Mouse (Mus musculus): ENCODE results near the gene Olfr191. TPM values are rescaled to one million over a fixed set of nuclear protein-coding genes. Genes with fewer than 3 reads are reported as not detected.

The Olfr191 gene
- polyA plus RNA-seq, 1 experiment: not detected

GRCm38 (mm10) chr16:59047579-59047978, 42.0 kb downstream of the Olfr191 start:
- no peak overlapping the region for H3K27ac ChIP-seq (ENCODE audit: insufficient read depth, low read length)
- no peaks in the 10 kb centered on the region for H3K4me1 ChIP-seq (ENCODE audit: control insufficient read depth, insufficient read depth, low read length)
- no peak overlapping the region for H3K4me3 ChIP-seq (ENCODE audit: low read depth, low read length)
- no peak overlapping the region for H3K9ac ChIP-seq (ENCODE audit: low read depth, poor library complexity, severe bottlenecking)
- no peaks in the 10 kb centered on the region for H3K36me3 ChIP-seq (ENCODE audit: control insufficient read depth, insufficient read depth, low read length, poor library complexity, severe bottlenecking)
- no peaks in the 10 kb centered on the region for H3K9me3 ChIP-seq (replicated peaks; ENCODE audit: control insufficient read depth, insufficient read depth, low read length, poor library complexity, severe bottlenecking)
- TF ChIP-seq CTCF (IDR thresholded peaks at IDR 0.05; ENCODE audit: low read depth, low read length) (no peak), POLR2A (IDR thresholded peaks at IDR 0.05; ENCODE audit: insufficient read depth, low read length) (no peak), EP300 (IDR thresholded peaks at IDR 0.05; ENCODE audit: insufficient read depth, low read depth, low read length) (no peak)
- H3K27me3 ChIP-seq (ENCODE audit: control insufficient read depth, insufficient read depth, low read length, poor library complexity, severe bottlenecking): no peaks in the 10 kb centered on the region

DNA sequence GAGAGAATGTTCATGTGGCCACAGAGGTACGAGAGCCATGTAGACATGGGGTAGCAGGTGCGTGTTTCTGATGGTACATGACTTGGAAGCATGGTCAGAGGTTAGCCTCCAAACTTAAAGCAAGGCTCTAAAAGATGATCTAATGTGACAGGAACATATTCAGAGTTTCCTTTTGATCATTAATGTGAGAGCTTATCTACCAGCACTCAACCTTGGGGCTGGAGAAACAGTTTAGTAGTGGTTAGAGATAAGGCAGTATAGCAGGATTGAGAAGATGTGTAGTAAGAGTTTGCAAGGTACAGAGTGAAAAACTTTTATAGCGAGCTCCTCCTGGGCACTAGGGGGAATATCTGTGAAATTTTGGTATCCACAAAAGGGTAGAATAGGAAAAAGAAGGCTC, 43.8 kb downstream of the Olfr191 start:
- no peak for TF ChIP-seq POLR2A (IDR thresholded peaks at IDR 0.05; ENCODE audit: insufficient read depth, low read length)
- no peak for TF ChIP-seq CTCF (IDR thresholded peaks at IDR 0.05; ENCODE audit: low read depth, low read length)
- no peak for TF ChIP-seq EP300 (IDR thresholded peaks at IDR 0.05; ENCODE audit: insufficient read depth, low read depth, low read length)
- no peak overlapping the region for H3K27ac ChIP-seq (ENCODE audit: insufficient read depth, low read length)

GRCm38 (mm10) chr16:59039710-59040109, 49.9 kb downstream of the Olfr191 start, which contains the start of gene Olfr187:
Gene Olfr187, minus strand, starts transcription at chr16:59039767.
- Histone ChIP-seq H3K9ac (ENCODE audit: low read depth, poor library complexity, severe bottlenecking) (no peak within 1 kb of the TSS), H3K36me3 (ENCODE audit: control insufficient read depth, insufficient read depth, low read length, poor library complexity, severe bottlenecking) (no peaks in the 10 kb centered on the region), H3K4me1 (ENCODE audit: control insufficient read depth, insufficient read depth, low read length) (no peaks in the 10 kb centered on the region), H3K27me3 (ENCODE audit: control insufficient read depth, insufficient read depth, low read length, poor library complexity, severe bottlenecking) (no peaks in the 10 kb centered on the region), H3K27ac (ENCODE audit: insufficient read depth, low read length) (no peak within 1 kb of the TSS), H3K4me3 (ENCODE audit: low read depth, low read length) (no peak within 1 kb of the TSS), H3K9me3 (replicated peaks; ENCODE audit: control insufficient read depth, insufficient read depth, low read length, poor library complexity, severe bottlenecking) (no peaks in the 10 kb centered on the region)
- TF ChIP-seq EP300 (IDR thresholded peaks at IDR 0.05; ENCODE audit: insufficient read depth, low read depth, low read length) (no peak), CTCF (IDR thresholded peaks at IDR 0.05; ENCODE audit: low read depth, low read length) (no peak), POLR2A (IDR thresholded peaks at IDR 0.05; ENCODE audit: insufficient read depth, low read length) (no peak)

More for the DNA sequence above, 43.8 kb downstream of the Olfr191 start:
- no peaks in the 10 kb centered on the region for H3K4me1 ChIP-seq (ENCODE audit: control insufficient read depth, insufficient read depth, low read length)
- H3K9ac ChIP-seq (ENCODE audit: low read depth, poor library complexity, severe bottlenecking): no peak overlapping the region
- no peaks in the 10 kb centered on the region for H3K27me3 ChIP-seq (ENCODE audit: control insufficient read depth, insufficient read depth, low read length, poor library complexity, severe bottlenecking)
- no peaks in the 10 kb centered on the region for H3K9me3 ChIP-seq (replicated peaks; ENCODE audit: control insufficient read depth, insufficient read depth, low read length, poor library complexity, severe bottlenecking)
- H3K4me3 ChIP-seq (ENCODE audit: low read depth, low read length): no peak overlapping the region
- H3K36me3 ChIP-seq (ENCODE audit: control insufficient read depth, insufficient read depth, low read length, poor library complexity, severe bottlenecking): no peaks in the 10 kb centered on the region

Other genes with a start within 250 kb of the Olfr191 start
- gene Olfr177, start 215.1 kb downstream of the Olfr191 start, polyA plus RNA-seq (2011; ENCODE audit: insufficient read depth, insufficient read length, low read depth, missing spikeins): not detected in 2 replicates
- not detected in 2 replicates for gene Olfr178, start 197.8 kb downstream of the Olfr191 start, polyA plus RNA-seq (2011; ENCODE audit: insufficient read depth, insufficient read length, low read depth, missing spikeins)
- not detected in 2 replicates for gene Olfr181, start 161.1 kb downstream of the Olfr191 start, polyA plus RNA-seq (2011; ENCODE audit: insufficient read depth, insufficient read length, low read depth, missing spikeins)
- gene Olfr180, start 160.4 kb downstream of the Olfr191 start, polyA plus RNA-seq (2011; ENCODE audit: insufficient read depth, insufficient read length, low read depth, missing spikeins): not detected in 2 replicates
- not detected in 2 replicates for gene Olfr183, start 94.5 kb downstream of the Olfr191 start, polyA plus RNA-seq (2011; ENCODE audit: insufficient read depth, insufficient read length, low read depth, missing spikeins)
- not detected in 2 replicates for gene Olfr186, start 59.5 kb downstream of the Olfr191 start, polyA plus RNA-seq (2011; ENCODE audit: insufficient read depth, insufficient read length, low read depth, missing spikeins)
- not detected in 2 replicates for gene Olfr187, start 50.1 kb downstream of the Olfr191 start, polyA plus RNA-seq (2011; ENCODE audit: insufficient read depth, insufficient read length, low read depth, missing spikeins)
- not detected in 2 replicates for gene Olfr190, start 11.8 kb downstream of the Olfr191 start, polyA plus RNA-seq (2011; ENCODE audit: insufficient read depth, insufficient read length, low read depth, missing spikeins)
- gene Olfr193, start 22.1 kb upstream of the Olfr191 start, polyA plus RNA-seq (2011; ENCODE audit: insufficient read depth, insufficient read length, low read depth, missing spikeins): not detected in 2 replicates
- gene Olfr194, start 31.2 kb upstream of the Olfr191 start, polyA plus RNA-seq (2011; ENCODE audit: insufficient read depth, insufficient read length, low read depth, missing spikeins): not detected in 2 replicates
- not detected in 2 replicates for gene Olfr195, start 57.2 kb upstream of the Olfr191 start, polyA plus RNA-seq (2011; ENCODE audit: insufficient read depth, insufficient read length, low read depth, missing spikeins)
- gene Olfr196, start 80.6 kb upstream of the Olfr191 start, polyA plus RNA-seq (2011; ENCODE audit: insufficient read depth, insufficient read length, low read depth, missing spikeins): not detected in 2 replicates
- gene Olfr198, start 113.7 kb upstream of the Olfr191 start, polyA plus RNA-seq (2011; ENCODE audit: insufficient read depth, insufficient read length, low read depth, missing spikeins): not detected in 2 replicates
- gene Olfr199, start 129.9 kb upstream of the Olfr191 start, polyA plus RNA-seq (2011; ENCODE audit: insufficient read depth, insufficient read length, low read depth, missing spikeins): not detected in 2 replicates
- not detected in 2 replicates for gene Olfr201, start 182.8 kb upstream of the Olfr191 start, polyA plus RNA-seq (2011; ENCODE audit: insufficient read depth, insufficient read length, low read depth, missing spikeins)
- gene Olfr202, start 197.0 kb upstream of the Olfr191 start, polyA plus RNA-seq (2011; ENCODE audit: insufficient read depth, insufficient read length, low read depth, missing spikeins): not detected in 2 replicates
- not detected in 2 replicates for gene Olfr203, start 209.1 kb upstream of the Olfr191 start, polyA plus RNA-seq (2011; ENCODE audit: insufficient read depth, insufficient read length, low read depth, missing spikeins)
- not detected in 2 replicates for gene Olfr204, start 228.4 kb upstream of the Olfr191 start, polyA plus RNA-seq (2011; ENCODE audit: insufficient read depth, insufficient read length, low read depth, missing spikeins)
- gene Olfr205, start 241.3 kb upstream of the Olfr191 start, polyA plus RNA-seq (2011; ENCODE audit: insufficient read depth, insufficient read length, low read depth, missing spikeins): not detected in 2 replicates